Mouse (Mus musculus) heart, postnatal 0 days (tissue): ENCODE results near the gene Xcl1. TPM values are rescaled to one million over a fixed set of nuclear protein-coding genes. Genes with fewer than 3 reads are reported as not detected.

Experiments
- ATAC-seq: fragments of 200-750 bp; cut with Nextera tagmentation; 2 replicates; pipeline ENCODE4 v1.8.0; 2017; ENCODE audit warnings: low read depth, moderate number of reproducible peaks, moderate library complexity; ENCODE audit not compliant: insufficient read depth
- DNase-seq: peaks from one replicate; pipeline ENCODE4 v3.0.0-alpha.2; 2016; ENCODE audit warnings: low spot score
- H3K27ac ChIP-seq: fragments of 300-500 bp; sonication (generic); 2 replicates; pipeline ENCODE4 v1.5.1; 2014; ENCODE audit warnings: low read depth, mild to moderate bottlenecking
- H3K27me3 ChIP-seq: fragments of 300-500 bp; sonication (generic); 2 replicates; pipeline ENCODE4 v1.6.1; 2014; ENCODE audit warnings: low read length, mixed read lengths; ENCODE audit not compliant: control insufficient read depth, insufficient read depth
- H3K36me3 ChIP-seq: fragments of 300-500 bp; sonication (generic); replicated peaks from 2 replicates; pipeline ENCODE4 v1.6.1; 2014; ENCODE audit warnings: low read length, mixed read lengths; ENCODE audit not compliant: control insufficient read depth, insufficient read depth
- H3K4me1 ChIP-seq: fragments of 300-500 bp; sonication (generic); 2 replicates; pipeline ENCODE4 v1.6.1; 2014; ENCODE audit warnings: antibody characterized with exemption; ENCODE audit not compliant: control insufficient read depth, insufficient read depth
- H3K4me2 ChIP-seq: fragments of 300-500 bp; sonication (generic); 2 replicates; pipeline ENCODE4 v1.6.1; 2014; ENCODE audit warnings: low read depth, mild to moderate bottlenecking, low read length, moderate library complexity
- H3K4me3 ChIP-seq: fragments of 300-500 bp; sonication (generic); 2 replicates; pipeline ENCODE4 v1.5.1; 2014; ENCODE audit warnings: low read depth, low read length
- H3K9ac ChIP-seq: fragments of 300-500 bp; sonication (generic); replicated peaks from 2 replicates; pipeline ENCODE4 v1.6.1; 2014; ENCODE audit warnings: low read depth, low read length, mixed read lengths
- H3K9me3 ChIP-seq: fragments of 300-500 bp; sonication (generic); replicated peaks from 2 replicates; pipeline ENCODE4 v1.6.1; 2016; ENCODE audit warnings: low read length; ENCODE audit not compliant: control insufficient read depth
- CTCF ChIP-seq: IDR thresholded peaks from 2 replicates; pipeline ENCODE4 v1.5.1; 2016; ENCODE audit warnings: antibody characterized with exemption, control low read depth, low read depth
- EP300 ChIP-seq: IDR thresholded peaks from 2 replicates; pipeline ENCODE4 v1.6.1; 2016; ENCODE audit warnings: antibody characterized with exemption, low read depth
- WGBS: fragments of 180-500 bp; shearing (Covaris S2); extraction: QIAGEN DNeasy Blood & Tissue Kit; methylation state at CpG from one replicate; pipeline ENCODE4 v1.1.7; 2014; 5-methylcytosine and 5-hydroxymethylcytosine counted together
- polyA plus RNA-seq: library from polyadenylated mRNA; unstranded; fragments of >200 nt; fragmentation: Nextera tagmentation; extraction: Ambion mirVana; gene quantifications from 2 replicates; pipeline ENCODE4 v1.2.1, GENCODE M21; 2015
- total RNA-seq: library from RNA; depleted of rRNA; stranded (reverse); fragments of >200 nt; gene quantifications from 2 replicates; pipeline ENCODE4 v1.2.3, GENCODE M21; 2014; ENCODE audit warnings: low replicate concordance

The Xcl1 gene
- total and polyA plus RNA-seq, 2 experiments from 2014 or later: not detected

GRCm38 (mm10) chr1:164896211-164897145 lies 38.8 kb downstream of the Xcl1 start:
- H3K4me2 ChIP-seq: 0 out of 2 replicates have a peak overlapping the region, but pooled peaks have one; percentile 16
- no peak overlapping the region for H3K9ac ChIP-seq
- DNase-seq: peak; percentile 87

GRCm38 (mm10) chr1:164895806-164896205 lies 39.5 kb downstream of the Xcl1 start:
- H3K9ac ChIP-seq: no peak overlapping the region
- ATAC-seq (no peak), DNase-seq (no peak)
- 60% methylated on average over 2 of the region's 2 CpGs for WGBS
- 0 out of 2 replicates have a peak overlapping the region, but pooled peaks have one; percentile 16 for H3K4me2 ChIP-seq
- H3K27ac ChIP-seq: peak overlapping the region; percentile 86
- TF ChIP-seq CTCF (peak; percentile 11), EP300 (no peak)
- H3K9me3 ChIP-seq: no peaks in the 10 kb centered on the region
- H3K4me1 ChIP-seq: peaks cover 38% of the 10 kb centered on the region
- no peak overlapping the region for H3K4me3 ChIP-seq
- no peaks in the 10 kb centered on the region for H3K36me3 ChIP-seq
- no peaks in the 10 kb centered on the region for H3K27me3 ChIP-seq

More at GRCm38 (mm10) chr1:164896211-164897145, 38.8 kb downstream of the Xcl1 start:
- Histone ChIP-seq H3K4me1 (peaks cover 41% of the 10 kb centered on the region), H3K4me3 (no peak overlapping the region), H3K36me3 (no peaks in the 10 kb centered on the region), H3K27me3 (no peaks in the 10 kb centered on the region), H3K9me3 (no peaks in the 10 kb centered on the region), H3K27ac (peak overlapping the region; percentile 86)
- ATAC-seq: peak; percentile 87
- 25% methylated on average over 16 of the region's 16 CpGs for WGBS
- TF ChIP-seq EP300 (peak; percentile 71), CTCF (no peak)

GRCm38 (mm10) chr1:164890366-164890765 lies 45.0 kb downstream of the Xcl1 start:
- 71% methylated on average over 3 of the region's 4 CpGs for WGBS
- Histone ChIP-seq H3K36me3 (no peaks in the 10 kb centered on the region), H3K4me1 (peaks cover 10% of the 10 kb centered on the region; the same call in 1 of the 2 replicates), H3K4me3 (no peak overlapping the region), H3K27me3 (no peaks in the 10 kb centered on the region), H3K27ac (no peak overlapping the region), H3K9me3 (no peaks in the 10 kb centered on the region), H3K9ac (no peak overlapping the region), H3K4me2 (no peak overlapping the region)
- DNase-seq: no peak
- no peak for ATAC-seq
- TF ChIP-seq EP300 (no peak), CTCF (no peak)

GRCm38 (mm10) chr1:164888563-164888962 lies 46.8 kb downstream of the Xcl1 start:
- Histone ChIP-seq H3K4me2 (no peak overlapping the region), H3K4me3 (no peak overlapping the region), H3K4me1 (peaks cover 10% of the 10 kb centered on the region; the same call in 1 of the 2 replicates), H3K9me3 (no peaks in the 10 kb centered on the region), H3K27me3 (no peaks in the 10 kb centered on the region), H3K36me3 (no peaks in the 10 kb centered on the region), H3K27ac (peak overlapping the region; percentile 5; the same call in 1 of the 2 replicates), H3K9ac (no peak overlapping the region)
- 31% methylated on average over 6 of the region's 6 CpGs for WGBS
- ATAC-seq: no peak
- no peak for DNase-seq
- TF ChIP-seq CTCF: no peak
- no peak for TF ChIP-seq EP300

- no peak overlapping the region for H3K4me3 ChIP-seq
- DNase-seq (peak; percentile 70), ATAC-seq (peak; percentile 92)
- no peaks in the 10 kb centered on the region for H3K27me3 ChIP-seq
- H3K27ac ChIP-seq: peak overlapping the region; percentile 31; the same call in 1 of the 2 replicates
- no peaks in the 10 kb centered on the region for H3K36me3 ChIP-seq
- no peaks in the 10 kb centered on the region for H3K9me3 ChIP-seq
- H3K9ac ChIP-seq: no peak overlapping the region
- peaks cover 10% of the 10 kb centered on the region; the same call in 1 of the 2 replicates for H3K4me1 ChIP-seq
- 15% methylated on average over 2 of the region's 2 CpGs for WGBS
- no peak overlapping the region for H3K4me2 ChIP-seq
- TF ChIP-seq EP300: no peak
- TF ChIP-seq CTCF: no peak
These were observed 47.6 kb downstream of the Xcl1 start for GRCm38 (mm10) chr1:164887775-164888174.
